Mouse (Mus musculus): Measurements from ENCODE around the gene Ncf2. TPM values are rescaled to one million over a fixed set of nuclear protein-coding genes. Genes with fewer than 3 reads are reported as not detected.
A peak's percentile ranks its signal among the peaks of the same experiment; 100 is the strongest.

Gene Ncf2
- total RNA-seq, 2 experiments from 2014 or later: 3.5 to 3.7 TPM

DNA sequence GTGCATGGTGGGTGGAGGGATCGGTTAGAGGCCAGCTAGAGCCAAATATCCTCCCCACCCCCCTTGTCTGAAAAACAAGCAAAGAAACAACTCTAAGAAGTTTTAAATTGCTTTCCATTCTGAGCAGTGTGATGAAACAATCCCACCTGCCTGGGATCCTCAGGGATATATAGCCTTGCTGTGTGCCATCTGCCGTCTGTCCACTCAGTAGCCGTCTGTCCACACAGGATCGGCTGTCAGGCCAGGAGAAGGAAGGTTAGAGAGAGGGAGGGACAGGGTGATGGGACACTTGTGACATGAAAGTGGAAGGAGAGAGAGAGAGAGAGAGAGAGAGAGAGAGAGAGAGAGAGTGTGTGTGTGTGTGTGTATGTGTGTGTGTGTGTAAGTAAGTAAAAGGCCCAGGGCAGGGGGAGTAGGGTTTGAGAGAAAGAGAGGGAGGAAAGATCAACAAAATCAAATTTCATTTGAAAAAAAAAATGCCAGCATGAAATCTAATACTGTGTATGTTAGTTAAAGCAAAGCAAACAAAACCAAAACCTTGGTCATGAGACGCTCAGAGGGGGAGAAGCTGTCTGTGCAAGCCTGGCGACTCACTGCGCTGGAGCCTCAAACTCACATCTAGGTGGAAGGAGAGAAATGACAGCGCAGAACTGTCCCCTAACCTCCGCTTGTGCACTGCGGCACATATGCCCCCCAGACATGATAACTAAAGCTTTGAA is 28.8 kb downstream of the Ncf2 start:
- no peak for DNase-seq (ENCODE audit: extremely low spot score in 1 of 2, low spot score in 1 of 2)

DNA sequence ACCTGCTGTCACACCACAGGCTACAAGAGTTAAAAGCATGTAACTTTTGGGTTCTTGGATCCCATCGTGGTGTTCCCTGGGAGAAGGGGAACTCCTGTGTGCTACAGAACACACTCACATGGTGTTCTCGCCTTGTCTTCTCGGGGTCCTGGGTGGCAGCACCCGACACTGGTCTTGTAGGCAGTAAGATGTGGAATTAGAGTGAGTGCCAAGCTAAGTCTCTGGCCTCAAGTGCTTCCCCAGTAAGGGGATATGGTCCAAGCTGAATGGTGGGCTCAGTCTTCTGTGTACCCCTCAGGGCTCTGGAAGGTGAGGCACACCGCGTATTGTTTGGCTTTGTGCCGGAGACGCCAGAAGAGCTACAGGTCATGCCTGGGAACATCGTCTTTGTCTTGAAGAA is 30.1 kb downstream of the Ncf2 start:
- DNase-seq (ENCODE audit: extremely low spot score in 1 of 2, low spot score in 1 of 2): no peak

DNA sequence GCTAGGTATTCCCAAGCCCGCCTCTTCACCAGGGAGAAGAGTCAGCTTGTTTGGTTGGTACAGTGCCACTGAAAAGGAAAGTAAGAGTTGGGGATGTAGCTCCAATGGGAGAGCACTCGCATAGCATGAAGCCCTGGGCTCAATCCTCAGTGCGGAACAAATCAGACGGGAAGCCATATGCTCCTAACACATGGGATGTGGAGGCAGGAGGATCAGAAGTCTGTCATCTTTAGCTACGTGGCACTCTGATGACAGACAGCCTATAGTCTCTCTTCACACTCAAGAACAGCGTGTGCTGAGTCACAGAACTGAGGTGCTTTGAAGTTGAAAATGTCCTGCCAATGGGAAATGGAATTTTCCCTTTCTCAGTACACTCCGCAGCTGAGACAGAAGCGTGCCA is 31.0 kb downstream of the Ncf2 start:
- DNase-seq (ENCODE audit: extremely low spot score in 1 of 2, low spot score in 1 of 2): peak in 1 of 2 experiments; percentile 55

DNA sequence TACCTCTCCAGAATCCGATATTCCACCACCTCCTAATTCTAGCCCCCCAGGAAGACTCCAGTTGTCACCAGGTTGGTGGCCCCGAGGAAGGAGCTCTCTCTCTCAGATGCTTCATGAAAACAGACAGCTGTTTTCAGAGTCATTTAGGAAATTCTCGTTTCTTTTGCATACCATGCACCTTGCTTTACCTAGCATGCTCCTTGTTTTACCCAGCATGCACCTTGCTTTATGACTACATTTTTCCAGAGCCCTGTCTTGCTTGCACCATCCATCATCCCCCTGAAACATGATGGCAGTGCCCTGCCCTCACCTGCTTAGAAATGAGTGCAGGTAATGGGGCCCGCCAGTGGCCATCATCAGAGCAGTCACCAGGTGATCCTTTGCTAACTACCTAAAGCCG is 31.6 kb downstream of the Ncf2 start:
- no peak for DNase-seq (ENCODE audit: extremely low spot score in 1 of 2, low spot score in 1 of 2)

DNA sequence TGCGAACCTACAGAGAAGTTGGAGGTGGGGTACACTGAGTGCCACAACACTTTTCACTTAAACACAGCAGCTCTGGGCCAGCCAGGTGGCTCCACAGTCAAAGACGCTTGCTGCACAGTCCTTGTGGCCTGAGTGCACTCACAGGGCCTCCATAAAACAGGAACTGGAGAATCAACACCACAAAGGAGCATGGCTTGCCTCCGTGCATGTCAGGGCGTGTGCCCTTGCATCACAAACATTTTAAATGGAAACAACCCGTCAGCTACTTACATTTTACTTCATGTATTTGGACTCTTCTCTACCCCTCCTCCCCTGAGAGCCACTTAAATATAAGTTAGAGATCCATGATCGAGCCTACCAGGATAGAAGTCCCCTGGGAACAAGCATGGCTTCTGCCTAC is 32.3 kb downstream of the Ncf2 start:
- no peak for DNase-seq (ENCODE audit: extremely low spot score in 1 of 2, low spot score in 1 of 2)

DNA sequence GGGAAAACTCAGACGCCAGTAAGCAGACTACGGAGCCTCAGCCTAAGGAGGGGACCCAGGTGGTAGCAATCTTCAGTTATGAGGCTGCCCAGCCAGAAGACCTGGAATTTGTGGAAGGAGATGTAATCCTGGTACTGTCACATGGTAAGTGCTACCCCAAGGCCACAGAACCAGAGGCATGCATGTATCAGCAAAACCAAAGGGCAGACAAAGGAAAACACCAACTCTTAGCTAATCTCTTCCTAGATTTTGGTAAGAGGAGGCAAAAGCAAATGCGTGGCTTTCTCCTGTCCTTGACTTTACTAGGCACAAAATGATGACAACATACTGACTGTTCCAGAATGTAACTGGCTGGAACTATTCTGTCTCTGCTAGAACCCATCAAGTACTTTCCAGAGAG is 35.1 kb downstream of the Ncf2 start:
- no peak for DNase-seq (ENCODE audit: extremely low spot score in 1 of 2, low spot score in 1 of 2)

DNA sequence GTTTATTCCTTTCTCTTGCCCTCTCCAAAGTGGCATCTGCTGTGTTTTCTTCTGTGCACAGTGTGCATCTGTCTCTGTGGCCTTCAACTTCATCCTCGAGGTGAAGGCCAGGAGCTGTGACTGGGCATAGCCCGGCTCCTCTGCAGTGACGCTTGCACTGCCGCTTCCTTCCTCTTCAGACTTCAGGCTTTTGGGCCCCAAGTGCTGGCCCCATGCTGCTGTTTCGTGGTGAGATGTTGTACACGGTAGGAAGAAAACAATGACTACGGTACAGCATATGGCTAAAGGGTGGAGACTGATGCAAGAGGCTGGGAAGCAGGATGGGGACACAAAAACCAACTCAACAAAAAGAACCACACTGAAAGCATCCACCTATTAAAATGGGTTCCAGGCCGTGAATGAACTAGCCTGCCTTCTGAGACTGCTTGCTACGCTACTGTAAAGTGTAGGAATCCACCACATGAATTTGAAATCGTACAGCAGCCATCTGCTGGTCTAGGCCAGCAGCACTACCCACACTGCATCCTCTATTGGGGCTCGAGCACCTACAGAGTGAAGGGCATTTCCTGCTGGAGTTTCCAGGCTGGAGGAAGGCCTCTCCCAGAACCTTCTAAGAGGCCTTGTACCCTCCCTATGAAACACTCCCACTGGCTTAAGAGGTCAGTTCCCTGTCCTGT is 38.2 kb downstream of the Ncf2 start:
- DNase-seq (ENCODE audit: extremely low spot score in 1 of 2, low spot score in 1 of 2): no peak

DNA sequence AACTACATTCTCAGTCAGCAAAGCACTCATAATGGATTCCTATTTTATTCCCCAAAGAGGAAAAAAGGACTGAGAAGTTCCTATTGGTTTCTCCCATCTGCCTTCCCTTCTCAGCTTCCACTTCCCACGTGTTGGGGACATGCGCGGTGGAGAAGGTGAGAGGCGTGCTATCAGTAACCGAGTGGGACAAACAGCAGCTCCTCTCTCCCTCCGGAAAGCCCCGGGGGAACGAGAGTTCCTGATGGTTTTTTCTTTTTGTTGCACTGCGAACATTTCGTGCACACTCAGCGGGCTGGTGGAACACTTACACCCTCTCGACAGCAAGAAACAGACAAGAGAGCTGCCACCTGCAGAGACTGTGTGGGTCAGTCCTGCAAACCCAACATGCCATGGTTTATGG is 38.8 kb downstream of the Ncf2 start:
- DNase-seq (ENCODE audit: extremely low spot score in 1 of 2, low spot score in 1 of 2): no peak

DNA sequence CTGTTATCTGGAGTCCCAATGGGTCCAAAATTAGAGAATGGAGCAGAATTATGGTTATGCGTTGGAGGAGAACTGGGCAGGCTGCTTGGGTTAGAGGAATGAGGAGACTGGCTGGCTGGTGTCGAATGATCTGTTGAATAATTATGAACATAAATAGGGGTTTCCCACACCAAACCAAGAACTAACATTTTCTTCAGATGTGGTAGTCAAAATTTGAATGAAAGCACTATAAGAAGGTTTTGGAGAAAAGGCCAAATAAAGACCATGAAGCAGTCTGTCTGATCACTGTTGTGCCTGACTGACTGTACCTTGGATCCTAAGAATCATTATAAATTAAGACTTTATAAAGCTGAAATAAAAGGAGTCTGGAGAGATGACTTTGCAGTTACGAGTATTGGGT is 40.3 kb downstream of the Ncf2 start:
- no peak for DNase-seq (ENCODE audit: extremely low spot score in 1 of 2, low spot score in 1 of 2)

DNA sequence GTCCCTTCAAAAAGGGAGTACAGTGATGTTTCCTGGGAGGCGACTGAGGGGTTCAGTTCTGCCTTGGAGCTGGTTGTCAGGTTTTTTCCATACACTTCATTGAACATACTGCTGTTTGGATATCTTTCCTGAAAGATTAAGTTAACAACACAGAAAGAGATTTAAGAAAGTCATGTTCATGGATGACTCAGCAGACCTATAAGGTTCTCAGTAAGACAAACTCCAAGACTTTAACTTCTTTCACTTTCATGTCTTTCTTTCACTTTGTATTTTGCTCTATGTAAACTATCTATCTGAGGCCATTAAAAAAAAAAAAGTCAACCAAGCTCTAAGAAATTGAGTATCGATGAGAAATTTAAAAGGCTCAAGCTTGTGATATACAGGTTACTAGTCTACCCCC is 41.1 kb downstream of the Ncf2 start:
- DNase-seq (ENCODE audit: extremely low spot score in 1 of 2, low spot score in 1 of 2): no peak

DNA sequence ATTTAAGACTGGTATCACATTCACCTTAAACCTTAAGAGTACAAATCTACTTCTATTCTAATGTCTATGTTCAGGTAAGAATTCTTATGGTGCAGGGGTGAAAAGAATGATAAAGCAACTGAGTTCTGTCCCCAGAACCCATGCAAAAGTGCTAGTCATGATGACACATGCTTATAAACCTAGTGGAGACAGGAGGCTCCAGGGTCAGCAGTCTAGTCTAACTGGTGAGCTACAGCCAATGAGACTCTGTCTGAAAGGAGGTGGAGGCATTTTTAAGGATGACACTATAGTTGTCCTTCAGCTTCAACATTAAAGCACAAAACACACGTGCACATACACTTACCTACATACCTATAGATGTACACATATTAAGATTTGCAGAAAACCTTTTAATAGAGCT is 44.6 kb downstream of the Ncf2 start:
- DNase-seq (ENCODE audit: extremely low spot score in 1 of 2, low spot score in 1 of 2): no peak

DNA sequence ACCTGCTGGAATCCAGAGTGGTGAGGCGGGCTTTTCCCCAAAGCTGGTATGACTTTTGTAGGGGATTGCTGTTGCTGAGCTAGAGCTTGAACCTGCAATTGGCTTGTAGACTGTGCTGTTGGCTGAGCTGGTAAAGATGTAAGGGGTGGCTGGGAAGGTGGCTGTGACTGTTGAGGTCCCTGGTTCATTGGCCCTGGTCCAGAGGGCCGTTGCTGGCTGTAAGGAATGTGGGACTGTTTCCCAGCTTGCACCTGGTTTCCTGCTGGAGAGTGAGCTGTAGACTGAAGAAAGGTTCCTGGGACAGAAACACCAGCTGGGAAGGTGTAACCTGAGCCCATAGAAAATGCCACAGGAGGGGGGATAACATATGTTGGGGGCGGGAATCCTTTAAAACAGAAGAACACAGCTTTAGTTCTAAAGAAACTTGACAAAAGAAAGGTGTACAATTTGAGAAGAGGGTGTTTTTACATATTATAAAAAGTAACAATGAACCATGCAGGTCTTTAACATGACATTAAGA is 45.3 kb downstream of the Ncf2 start:
- DNase-seq (ENCODE audit: extremely low spot score in 1 of 2, low spot score in 1 of 2): no peak

DNA sequence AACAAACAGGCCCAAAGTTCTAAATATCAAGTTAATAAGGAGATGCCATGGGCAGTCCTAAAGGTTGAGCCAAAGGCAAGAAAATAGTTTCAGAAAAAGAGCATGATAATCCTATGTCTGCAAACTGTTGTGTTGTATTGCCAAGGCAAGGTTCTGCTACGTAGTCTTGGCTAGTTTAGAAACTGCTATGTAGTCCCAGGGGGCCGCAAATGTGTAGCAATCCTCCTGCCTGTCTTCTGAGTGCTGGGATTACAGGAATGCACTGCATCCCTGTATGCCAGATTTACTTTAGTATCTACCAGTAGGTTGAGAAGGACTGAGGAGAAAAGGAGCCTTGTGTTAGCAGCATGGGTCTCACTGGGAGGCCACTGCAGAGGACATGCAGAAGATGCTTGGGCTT is 46.9 kb downstream of the Ncf2 start:
- DNase-seq (ENCODE audit: extremely low spot score in 1 of 2, low spot score in 1 of 2): no peak

DNA sequence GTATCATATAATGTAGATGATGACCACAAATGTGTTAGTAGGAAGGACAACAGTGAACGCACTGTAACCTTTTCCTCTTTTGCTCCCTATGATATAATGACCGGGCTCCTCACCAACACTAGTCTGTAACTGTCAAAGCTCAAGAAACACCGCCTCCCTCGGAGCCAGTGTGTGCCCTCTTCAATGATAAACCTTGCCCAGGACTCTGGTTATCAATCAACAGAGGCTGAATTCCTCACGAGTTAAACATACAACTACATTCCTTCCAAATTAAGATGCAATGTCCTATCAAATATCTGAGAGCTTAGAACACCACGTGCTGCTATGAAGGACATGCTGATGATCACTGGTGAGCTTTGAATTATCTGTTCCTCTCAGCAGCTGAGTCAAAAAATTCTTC is 69.9 kb downstream of the Ncf2 start:
- DNase-seq (ENCODE audit: extremely low spot score in 1 of 2, low spot score in 1 of 2): no peak

DNA sequence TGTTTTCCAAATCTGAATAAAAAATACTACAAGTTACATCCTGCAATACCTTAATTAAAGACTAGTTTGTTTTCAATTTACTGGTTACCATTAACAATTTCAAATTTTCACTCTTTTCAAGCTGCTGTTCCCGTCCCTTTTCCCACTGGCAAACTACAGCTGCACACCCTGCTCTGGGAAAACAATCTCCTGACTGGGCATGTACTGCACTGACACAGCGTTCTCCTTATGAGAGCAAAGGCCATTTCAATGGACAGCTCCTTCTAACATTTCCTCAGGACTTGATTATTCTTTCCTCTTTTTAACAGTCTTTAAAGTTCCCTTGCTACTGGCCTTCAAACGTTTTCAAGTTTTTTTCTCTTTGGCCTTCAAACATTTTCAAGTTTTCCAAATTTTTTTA is 71.0 kb downstream of the Ncf2 start:
- no peak for DNase-seq (ENCODE audit: extremely low spot score in 1 of 2, low spot score in 1 of 2)

Other genes starting within 250 kb of the Ncf2 start
- gene Apobec4, start 49.6 kb upstream of the Ncf2 start, total RNA-seq (2021): not detected
- gene Rgl1, start 33.8 kb upstream of the Ncf2 start, total RNA-seq (2021): 100 to 1,000 TPM; 109 to 111 TPM
- 100 to 1,000 TPM; 219 to 220 TPM for gene Arpc5, start 33.7 kb upstream of the Ncf2 start, total RNA-seq (2021)
- gene Smg7, start 102.5 kb downstream of the Ncf2 start, total RNA-seq (2021): 10 to 100 TPM; 89.5 to 92.0 TPM
- gene Nmnat2, start 154.8 kb downstream of the Ncf2 start, total RNA-seq (2021): 100 to 1,000 TPM; 124 to 128 TPM